Mouse (Mus musculus) cerebellum, postnatal 14 days (tissue): ENCODE measurements around the gene Enox1.

ENCODE experiments used
- DNase-seq, 2 experiments: peaks; one replicate each; pipeline ENCODE4 v3.0.0; 2021; ENCODE audit warnings: mixed read lengths in 2 of 2

Gene Enox1

DNA sequence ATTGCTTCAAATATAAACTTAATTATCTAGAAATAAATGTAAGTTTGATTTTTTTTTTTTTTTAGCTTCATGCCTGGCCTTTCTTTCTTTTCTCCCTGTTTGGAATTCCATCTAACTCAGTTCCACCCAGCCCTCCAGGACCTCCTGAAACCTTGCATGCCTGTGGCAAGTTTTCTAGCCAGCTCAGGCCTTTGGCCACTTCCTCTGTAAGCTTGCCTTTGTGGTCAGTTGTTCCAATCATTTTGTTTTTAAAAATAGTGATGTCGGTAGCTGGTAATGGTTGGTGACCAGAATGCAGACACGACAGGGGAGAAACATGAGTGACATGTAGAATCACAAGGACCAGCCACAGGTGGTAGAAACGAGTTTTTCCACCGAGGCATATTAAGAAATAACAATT lies 307.4 kb downstream of the Enox1 start:
- DNase-seq: no peak

DNA sequence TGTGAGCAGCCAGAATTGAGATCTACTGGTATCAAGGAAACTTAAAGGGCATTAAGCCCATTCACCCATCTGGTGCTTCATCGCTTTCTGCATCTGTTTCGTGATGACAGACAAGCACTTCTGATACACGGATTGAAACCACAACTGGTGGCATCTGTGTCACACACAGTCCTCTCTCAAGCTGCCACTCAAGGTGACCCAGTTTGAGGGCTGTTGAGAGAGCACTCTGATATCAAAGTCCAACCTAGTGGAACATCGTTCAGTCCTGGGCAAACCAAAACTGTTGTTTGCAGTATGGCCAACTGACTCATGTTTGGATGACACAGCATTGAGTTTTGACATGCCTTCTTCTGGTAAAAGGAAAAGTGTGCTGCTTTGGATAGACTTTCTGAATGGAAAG lies 308.2 kb downstream of the Enox1 start:
- no peak for DNase-seq

DNA sequence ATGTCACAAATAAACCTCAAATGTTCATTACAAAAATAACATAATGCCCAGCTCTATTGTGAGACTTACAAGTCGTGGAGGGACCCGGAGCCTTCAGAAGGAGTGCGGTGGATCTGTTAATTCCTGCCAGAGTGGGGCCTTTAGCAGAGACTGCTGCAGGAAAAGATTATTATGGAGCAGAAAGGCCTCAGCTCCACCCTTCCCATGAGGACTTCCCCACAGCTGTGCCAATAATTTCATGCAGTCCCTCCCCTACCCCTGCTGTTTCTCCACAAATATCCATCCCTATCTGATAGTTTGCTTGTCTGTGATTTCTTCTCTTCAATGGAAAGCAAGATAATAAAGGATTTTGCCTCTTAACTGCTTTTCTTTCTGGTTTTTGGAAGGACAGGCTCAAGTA lies 314.0 kb downstream of the Enox1 start:
- DNase-seq: no peak

DNA sequence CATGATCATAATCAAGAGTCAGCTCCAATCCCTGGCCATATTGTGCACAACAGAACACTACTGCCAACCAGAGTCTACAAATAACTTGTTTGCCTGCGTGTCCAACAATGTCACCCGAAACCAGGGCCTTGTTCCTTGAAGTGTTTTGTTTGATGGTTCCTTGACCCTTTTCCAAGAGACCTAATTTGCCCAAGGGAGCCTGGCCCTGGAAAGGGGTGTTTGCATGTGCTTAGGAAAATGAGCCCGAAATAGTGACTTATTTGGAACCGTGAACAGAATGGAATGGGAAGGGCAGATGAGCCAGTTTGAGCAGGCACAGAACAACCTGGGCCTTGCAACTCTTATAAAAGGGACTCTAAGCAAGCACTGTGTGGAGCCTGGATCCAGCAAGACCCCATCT lies 316.9 kb downstream of the Enox1 start:
- no peak for DNase-seq

DNA sequence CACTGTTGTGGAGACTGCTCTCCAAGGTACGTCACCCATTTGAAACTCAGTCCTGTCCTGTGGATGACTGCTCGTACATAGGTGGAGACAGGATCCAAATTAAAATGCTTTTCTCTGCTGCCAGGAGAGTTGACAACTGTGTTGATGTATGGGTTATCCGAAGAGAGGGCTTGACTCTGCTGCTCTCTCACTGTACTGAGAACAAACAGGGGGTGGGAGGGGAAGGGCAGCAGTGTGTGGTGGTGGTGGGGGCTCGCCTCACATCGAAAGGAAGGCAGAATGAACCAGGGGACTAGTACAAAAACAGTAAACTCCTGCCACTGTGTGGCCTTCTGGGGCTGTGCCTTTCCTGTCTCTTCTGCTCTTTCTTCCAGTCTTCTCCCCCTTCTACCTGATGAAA lies 317.5 kb downstream of the Enox1 start:
- no peak for DNase-seq

- DNase-seq: peak in 1 of 2 experiments; percentile 22
Measured at GRCm38 (mm10) chr14:77475134-77475820, 318.7 kb downstream of the Enox1 start.

DNA sequence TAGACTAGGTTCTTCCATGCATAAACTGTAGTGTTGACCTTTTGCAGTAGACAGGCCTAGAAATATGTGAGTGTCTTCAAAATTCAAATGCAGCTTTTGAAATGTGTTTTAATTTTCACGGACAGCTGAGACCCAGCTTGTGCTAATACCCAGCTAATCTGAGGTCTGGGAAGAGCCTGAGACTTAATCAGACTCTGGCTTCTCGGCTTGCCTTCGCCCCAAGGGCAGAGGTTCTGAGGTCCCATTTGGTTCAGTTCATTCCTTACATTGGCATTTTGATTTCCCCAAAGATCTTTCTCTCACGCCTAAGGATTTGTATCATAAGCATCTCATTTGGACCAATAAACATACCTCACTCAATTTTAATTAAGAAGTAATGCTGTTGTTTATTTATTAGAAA lies 321.1 kb downstream of the Enox1 start:
- no peak for DNase-seq

- DNase-seq: no peak
Measured at GRCm38 (mm10) chr14:77478210-77478609, 321.6 kb downstream of the Enox1 start.

DNA sequence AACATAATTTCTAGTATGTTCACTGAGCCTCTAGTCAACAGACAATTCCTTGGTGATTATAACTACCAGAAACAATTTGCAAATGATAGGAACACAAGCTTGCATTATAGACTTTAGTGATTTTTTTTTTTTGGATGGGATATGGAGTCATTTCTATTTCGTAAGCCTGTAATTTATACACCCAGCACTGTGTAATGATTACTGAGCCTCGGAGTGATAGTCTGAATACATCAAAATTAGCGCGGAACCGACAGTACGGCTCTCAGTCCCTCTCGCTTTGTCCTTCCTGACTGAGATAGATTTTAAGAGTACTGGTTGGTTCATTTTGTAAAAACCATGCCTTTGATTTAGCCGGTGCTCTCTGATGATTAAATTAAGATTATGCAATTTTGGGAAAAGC lies 322.1 kb downstream of the Enox1 start:
- DNase-seq: no peak

- no peak for DNase-seq
Measured at GRCm38 (mm10) chr14:77483076-77483475, 326.5 kb downstream of the Enox1 start.

DNA sequence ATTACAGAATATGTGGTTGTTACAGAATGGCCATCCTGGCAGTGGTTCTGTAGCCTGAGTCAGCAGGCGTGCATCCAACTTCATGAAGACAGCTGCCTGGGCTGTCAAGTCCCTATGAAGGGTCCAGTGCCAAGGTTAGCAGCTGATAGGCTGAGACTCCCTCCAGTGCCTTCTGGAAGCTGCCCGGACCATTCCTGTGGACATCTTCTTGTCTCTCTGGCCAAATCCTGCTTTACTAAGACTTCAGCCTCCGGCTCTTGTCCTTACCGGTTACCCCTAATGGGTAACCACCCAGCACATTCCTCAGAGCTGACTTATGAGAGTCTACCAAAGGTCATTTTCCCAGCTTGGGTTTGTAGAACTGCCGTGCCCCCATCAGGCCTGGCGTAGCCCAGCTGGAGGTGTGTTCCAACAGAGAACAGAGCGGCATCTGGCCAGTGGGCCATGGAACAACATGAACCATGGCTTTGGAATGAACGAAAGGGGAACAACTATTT lies 328.4 kb downstream of the Enox1 start:
- peak; percentile 85 for DNase-seq

DNA sequence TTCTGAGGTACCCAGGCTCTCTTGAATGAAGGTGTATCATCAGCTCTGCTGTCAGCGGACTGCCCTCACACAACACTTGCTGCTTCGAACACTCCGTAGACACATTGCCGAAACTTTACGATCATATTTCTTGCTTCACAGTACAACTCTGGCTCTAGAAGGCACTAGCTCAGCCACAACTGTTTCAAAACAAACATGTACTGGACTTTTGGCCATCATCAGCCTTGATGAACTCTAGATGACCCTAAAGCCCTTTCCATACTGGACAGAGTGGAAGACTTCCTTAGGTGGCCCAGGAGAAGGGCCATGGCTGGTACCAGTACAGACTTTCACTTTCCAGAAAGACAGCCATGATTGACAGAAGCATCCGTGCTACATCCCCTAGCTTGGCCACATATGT lies 334.1 kb downstream of the Enox1 start:
- no peak for DNase-seq

DNA sequence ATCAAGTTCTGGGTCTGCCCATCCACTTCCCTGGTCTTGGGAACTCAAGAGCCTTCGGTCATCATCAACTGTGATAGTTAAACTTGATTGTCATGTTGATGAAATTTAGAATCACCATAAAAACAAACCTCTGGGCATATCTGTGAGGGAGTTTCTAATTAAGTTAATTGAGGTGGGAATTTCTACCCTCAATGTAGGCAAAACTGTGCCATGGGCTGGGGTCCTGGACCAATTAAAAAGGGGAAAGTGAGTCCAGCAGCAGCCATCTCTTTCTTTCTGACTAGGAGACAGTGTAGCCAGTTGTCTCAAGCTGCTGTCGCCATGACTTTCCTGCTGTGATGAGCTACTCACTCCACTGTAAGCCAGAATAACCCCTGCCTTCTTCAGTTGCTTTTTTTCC lies 335.2 kb downstream of the Enox1 start:
- no peak for DNase-seq

- no peak for DNase-seq
Measured at GRCm38 (mm10) chr14:77499996-77500581, 343.5 kb downstream of the Enox1 start.

DNA sequence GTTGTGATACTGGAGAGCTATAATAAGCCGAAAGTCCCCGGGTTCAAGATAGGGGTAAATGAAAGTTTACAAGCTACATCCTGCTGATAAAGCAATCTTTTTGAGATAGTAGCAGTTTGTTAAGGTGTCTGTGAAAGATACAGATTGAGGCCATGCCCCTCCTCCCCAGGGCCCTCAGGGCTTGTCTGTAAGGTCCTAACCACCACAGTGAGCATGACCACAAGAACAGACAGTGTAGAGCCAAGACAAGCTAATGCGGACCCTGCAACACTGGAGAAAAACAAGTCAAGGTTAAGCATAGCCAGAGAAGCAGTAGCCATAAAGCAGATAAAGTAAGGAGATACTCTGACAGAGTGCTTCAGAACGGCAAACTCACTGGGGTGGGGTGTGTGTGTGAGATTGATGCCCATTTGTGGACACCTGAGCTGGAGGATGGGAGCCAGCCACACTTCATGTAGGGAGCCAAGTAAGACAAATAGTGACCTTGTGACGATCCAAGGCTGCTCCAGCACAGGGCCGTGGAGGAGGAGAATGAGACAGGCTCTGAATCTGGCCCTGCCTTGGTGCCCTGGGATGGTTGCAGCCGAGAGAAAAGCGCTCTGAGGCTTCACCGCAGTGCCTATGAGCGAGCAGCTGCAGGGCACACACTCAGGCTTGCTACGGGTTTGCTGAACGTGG lies 348.0 kb downstream of the Enox1 start:
- no peak for DNase-seq

- DNase-seq: no peak
Measured at GRCm38 (mm10) chr14:77506341-77506740, 349.8 kb downstream of the Enox1 start.

DNA sequence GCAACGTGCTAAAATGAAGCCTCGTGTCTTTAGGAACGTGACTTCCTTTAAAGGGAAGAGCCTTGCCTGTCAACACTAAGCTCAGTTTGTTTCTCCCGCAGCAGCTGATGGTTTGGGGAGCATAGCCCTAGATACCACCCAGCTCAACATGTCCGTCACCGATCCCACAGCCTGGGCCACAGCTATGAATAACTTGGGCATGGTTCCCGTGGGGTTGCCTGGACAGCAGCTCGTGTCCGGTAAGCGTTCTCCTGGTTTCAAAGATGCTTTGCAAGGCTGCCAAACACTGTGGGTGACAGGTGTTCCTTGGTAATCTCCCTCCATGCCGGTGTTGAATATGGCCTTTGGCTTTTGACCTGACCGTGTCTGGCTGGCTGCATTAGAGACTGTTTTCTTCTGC lies 351.5 kb downstream of the Enox1 start:
- peak; percentile 67 to 71 for DNase-seq

DNA sequence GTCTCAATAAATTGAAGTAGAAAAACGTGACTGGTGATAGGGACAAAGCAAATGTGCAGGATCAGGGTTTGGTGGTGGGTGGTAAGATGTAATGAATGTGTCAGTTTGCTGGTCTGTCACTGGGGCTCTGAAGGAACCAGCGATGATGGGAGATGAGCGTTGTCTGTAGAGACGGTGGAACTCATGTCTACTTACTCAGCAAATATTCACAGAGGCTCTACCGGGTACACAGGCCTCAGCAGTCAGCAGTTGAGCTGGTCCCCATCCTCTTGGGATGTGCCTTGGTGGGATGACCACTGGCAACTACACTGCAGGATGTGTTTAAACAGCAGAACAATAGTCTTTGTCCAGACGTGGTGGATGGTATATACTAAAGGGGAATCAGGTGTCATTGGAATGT lies 352.5 kb downstream of the Enox1 start:
- DNase-seq: no peak

DNA sequence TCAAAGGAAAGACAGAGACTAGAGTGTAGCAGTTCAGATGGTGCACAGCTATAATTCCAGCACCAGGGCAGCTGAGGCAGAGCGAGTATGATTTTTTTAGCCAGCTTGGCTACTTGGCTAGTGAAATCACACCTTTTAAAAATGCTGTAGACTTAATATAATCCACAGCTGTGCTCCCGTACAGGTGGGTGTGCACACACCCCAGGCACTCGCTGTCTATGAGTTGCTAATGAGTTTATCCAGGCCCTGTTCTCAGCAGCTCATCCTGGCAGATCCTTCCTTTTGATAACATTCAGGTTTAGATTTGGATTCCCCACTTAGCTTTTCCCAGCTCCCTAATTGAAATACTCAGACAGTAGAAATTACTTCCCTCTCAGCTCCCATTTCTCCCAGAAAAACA lies 353.4 kb downstream of the Enox1 start:
- DNase-seq: no peak

DNA sequence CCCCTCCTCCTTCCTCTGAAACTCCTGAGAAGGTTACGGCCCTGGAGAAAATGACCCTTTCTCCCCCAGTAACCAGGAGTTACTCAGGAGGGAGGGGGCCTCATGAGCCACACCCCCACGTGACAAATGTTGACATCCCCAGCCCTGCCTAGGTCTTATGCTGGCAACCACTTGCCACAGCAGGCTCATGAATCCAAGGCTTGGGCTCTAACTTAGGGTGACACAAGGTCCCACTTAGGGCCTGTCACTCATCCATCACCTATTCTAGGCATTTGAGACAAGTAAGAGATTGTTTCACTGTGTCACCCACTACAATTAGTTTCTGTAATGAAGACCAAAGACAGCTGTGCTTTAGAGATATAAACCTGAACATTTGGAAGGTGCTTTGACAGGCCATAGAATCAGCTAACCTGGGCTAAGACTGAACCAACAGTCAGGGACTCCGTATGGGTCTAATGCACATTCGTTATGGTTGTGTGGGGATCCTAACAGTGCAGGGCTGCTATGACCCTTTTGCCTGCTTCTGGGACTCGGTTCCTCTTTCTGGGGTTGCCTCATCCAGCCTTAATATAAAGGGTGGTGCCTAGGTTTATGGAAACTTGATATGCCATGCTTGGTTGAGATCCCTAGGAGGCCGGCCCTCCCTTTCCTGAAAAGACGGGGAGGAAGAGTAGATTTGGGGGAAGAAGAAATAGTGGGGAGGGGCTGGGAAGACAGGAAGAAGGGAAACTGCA lies 354.7 kb downstream of the Enox1 start:
- DNase-seq: no peak

- no peak for DNase-seq
Measured at GRCm38 (mm10) chr14:77518017-77518416, 361.5 kb downstream of the Enox1 start.

DNA sequence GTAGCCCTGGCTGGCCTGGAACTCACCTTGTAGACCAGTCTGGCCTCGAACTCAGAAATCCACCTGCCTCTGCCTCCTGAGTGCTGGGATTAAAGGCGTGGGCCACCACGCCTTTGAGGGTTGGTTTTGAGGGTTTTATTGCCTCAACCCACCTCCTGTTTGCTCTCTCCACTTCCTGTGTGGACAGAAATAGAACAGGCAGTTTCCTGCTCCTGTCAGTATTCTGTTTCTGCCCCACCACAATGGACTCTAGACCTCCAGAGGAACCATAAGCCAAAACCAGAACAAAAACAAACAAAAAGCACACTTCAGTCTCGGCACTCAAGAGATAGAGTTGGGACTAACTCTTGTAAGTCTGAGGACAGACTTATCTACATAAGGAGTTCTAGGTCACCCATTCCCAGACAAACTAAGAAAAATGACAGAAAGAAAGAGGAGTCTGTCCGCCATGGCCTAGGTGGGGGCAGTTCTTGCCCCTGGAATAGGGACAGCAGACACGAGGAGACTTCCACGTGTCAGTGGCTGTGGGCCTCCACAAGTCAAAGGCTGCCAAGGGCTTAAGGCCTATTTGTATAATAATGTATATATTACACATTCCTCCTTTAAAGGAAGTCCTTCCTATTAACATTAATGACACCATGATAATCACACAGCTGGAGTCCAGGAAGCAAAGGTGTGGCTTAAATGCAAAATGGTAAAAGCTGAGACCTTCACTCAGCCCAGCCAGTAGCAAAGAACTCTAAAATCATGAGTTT lies 362.6 kb downstream of the Enox1 start:
- no peak for DNase-seq

DNA sequence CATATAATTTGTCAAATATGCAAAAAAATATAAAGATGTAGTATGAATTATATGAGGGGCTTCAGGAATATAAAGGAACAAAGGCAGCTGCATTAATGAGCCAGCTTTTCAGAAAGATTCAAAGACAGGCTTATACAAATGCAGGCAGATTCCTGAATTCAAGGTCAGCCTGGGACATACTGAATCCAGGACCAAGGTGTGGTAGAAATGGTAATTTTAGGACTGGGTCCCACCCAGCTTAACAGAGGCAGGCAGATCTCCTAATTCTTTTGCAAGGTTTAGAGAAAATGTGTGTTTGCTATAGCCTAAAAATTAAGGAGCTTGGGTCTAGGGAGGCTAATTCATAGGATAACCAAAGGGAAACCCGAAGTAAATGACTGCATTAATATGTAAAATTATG lies 363.1 kb downstream of the Enox1 start:
- no peak for DNase-seq
